Mouse (Mus musculus) cerebellum, adult 11-12 months (tissue): ENCODE results near the gene Des.

Source experiments
- DNase-seq: peaks from one replicate; pipeline ENCODE4 v3.0.0; 2022

Gene Des

DNA sequence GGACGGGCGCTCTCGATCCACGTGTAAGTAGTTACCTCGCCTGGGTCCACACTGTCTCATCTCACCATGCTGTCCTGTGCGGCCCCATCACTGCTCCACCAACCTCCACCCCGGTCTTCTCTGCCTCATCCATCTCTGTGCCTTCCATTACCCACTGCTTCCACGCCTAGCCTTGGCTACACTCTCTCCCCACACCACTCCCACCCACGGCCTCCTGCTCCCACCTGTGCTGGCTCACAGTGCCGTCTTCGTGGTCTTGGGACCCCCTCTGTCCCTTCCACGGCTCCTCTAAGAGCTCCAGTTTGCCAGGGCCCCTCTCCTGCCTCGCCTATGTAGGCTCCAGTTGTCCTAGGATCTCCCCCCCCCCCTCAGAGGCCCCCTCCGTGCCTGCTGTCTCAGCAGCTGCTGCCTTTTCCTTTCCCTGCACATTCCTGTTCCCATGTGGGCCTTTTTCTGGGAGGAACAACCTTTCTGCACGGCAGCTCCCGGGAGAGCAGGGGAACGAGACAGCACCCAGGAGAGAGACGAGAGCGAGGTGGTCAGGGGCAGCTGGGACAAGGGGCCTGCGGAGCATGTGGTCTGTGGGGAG, 25.1 kb downstream of the Des start:
- DNase-seq, result peak; percentile 62

DNA sequence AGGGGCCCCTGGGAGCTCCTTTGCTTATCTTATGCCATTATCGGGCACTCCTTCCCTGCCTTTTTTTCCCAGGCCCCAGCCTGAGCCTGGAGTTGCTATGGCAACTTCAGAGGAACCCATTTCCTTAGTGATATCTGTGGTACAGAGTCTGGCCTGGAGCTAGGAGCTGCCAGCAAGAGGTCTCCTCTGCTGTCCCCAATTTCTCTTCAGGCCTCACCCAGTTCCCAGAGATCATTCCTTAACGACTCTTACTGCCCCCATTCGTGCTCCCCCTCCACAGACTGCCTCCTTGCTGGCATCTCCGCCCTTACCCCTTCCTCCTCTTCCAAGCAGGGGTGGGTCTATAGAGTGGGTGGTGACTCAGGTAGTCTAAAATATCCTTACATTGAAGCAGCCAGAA, 26.0 kb downstream of the Des start:
- no peak for DNase-seq

DNA sequence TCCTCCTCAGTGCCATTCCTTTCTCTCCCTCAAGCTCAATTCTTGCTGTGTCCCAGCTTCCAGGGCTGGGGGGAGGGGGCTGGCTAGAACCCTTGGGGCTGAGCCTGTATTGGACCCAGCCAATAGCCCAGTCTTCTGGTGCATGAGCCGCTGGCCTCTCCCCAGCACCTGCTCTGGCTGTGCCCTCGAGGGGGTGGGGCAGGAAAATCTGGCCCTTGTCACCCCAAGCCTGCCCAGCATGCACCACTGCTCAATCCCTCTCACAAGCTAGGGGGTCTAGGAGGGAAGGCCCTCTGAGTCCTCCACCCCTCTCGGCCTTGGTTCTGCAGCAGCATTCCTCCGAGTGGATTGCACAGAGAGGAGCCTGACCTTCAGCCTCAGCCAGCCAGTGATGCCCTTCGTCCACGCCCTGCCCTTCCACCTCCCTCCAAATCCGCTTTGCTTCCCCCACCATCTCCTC, 27.4 kb downstream of the Des start:
- peak; percentile 74 for DNase-seq

DNA sequence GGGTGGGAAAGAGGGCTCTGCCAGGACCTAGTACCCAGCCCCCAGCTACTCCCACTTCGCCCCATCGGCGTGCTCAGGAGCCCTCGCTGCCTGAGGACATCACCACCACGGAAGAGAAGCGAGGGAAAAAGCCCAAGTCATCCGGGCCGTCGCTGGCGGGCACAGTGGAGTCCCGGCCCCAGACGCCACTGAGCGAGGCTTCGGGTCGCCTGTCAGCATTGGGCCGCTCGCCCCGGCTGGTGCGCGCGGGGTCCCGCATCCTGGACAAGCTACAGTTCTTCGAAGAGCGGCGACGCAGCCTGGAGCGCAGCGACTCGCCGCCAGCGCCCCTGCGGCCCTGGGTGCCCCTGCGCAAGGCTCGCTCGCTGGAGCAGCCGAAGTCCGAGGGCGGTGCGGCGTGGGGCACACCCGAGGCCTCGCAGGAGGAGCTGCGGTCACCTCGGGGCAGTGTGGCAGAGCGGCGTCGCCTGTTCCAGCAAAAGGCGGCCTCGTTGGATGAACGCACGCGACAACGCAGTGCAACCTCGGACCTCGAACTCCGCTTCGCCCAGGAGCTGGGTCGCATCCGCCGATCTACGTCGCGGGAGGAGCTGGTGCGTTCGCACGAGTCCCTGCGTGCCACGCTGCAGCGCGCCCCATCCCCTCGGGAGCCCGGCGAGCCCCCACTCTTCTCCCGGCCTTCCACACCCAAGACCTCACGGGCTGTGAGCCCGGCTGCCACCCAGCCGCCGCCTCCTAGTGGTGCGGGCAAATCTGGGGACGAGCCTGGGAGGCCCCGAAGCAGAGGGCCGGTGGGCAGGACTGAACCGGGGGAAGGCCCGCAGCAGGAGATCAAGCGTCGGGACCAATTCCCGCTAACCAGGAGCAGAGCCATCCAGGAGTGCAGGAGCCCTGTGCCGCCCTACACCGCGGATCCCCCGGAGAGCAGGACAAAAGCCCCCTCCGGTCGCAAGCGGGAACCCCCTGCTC, 28.1 kb downstream of the Des start:
- DNase-seq, result no peak

DNA sequence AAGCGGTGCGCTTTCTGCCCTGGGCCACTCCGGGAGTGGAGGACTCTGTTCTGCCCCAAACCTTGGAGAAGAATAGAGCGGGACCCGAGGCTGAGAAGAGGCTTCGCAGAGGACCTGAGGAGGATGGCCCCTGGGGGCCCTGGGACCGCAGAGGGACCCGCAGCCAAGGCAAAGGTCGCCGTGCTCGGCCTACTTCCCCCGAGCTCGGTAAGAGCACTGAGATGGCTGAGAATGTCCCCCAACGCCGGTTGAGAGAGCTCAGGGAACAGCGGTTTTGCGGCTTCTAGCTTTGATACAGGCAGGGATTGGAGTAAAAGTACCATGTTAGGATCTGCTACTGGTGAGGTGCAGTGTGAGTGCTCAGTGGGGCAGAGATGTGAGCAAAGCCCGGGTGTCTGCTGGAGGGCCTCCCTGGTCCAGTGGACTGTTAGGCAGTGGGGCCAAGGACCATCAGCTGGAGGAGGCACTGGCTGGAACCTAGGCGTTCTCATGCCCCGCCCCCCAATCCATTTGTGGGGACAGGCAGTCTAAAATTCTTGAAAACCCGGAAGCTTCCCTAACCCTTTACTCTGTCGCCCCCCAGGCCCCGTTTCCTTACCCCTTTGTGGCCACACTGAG, 28.9 kb downstream of the Des start:
- no peak for DNase-seq

DNA sequence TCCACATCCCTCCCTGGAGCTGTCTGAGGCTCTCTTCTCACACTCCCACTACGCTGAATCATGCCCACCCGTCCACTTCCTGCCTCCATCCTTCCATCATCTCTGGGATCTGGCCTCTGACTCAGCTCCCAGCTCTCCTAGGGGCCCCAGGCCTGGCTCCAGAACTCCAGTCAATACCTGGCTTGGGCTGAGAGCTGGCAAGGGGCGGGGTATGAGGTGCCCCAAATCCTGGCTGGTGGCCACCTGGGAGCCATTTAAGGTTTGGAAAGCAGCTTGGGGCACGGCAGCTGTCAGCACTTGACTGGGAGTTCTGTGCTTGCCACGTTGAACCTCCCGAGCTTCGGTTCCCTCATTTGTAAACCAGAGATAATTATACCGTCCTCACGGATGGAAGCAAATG, 33.0 kb downstream of the Des start:
- DNase-seq, result peak; percentile 94

DNA sequence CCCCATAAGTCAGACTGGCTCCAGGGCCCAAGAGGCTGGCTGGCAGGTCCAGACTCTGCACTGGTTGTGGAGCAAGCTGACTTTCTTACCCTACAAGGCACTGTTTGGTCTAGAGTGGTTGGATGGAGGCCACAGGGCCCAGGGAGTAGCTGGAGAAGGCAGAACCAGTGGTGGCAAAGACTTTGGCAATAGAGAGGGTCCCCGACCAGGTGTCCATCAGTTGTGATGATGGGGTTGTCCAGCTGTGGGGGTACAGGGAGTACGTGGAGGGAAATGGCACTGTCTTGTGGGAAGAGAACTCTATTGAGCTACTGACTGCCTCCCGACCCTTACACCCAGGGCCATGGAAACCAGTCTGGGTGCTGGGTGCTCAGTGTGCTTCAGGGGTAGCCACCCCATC, 33.7 kb downstream of the Des start:
- no peak for DNase-seq

DNA sequence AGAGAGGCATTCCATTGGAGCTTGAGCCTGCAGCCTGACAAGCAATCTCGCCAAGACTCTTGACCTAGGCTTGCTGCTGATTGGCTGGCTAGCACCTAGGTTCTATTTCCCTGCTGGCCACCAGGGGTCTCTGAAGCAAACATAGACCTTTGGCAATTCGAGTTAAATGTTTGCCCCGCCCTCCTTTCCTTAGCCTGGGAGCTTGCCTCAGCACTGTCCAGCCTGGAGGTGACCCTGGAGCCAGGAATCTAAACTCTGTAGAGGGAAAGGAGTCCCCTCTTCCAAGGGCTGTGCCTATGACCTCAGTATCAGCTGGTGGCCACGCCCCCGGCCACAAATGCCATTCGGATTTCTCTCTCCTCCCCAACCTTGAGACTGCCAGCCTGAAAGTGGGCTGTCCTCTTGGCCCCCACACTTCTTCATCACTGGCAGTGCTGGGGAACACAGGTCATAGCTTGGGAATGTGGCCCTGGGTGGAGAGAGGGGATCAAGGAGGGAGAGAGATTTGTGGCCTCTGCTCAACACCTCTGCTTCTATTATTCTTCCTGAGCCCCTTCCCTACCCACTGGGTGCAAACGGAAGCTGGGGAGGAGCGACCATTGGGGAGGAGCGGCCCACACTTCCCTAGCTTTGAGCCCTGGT, 38.8 kb downstream of the Des start:
- peak; percentile 85 for DNase-seq

DNA sequence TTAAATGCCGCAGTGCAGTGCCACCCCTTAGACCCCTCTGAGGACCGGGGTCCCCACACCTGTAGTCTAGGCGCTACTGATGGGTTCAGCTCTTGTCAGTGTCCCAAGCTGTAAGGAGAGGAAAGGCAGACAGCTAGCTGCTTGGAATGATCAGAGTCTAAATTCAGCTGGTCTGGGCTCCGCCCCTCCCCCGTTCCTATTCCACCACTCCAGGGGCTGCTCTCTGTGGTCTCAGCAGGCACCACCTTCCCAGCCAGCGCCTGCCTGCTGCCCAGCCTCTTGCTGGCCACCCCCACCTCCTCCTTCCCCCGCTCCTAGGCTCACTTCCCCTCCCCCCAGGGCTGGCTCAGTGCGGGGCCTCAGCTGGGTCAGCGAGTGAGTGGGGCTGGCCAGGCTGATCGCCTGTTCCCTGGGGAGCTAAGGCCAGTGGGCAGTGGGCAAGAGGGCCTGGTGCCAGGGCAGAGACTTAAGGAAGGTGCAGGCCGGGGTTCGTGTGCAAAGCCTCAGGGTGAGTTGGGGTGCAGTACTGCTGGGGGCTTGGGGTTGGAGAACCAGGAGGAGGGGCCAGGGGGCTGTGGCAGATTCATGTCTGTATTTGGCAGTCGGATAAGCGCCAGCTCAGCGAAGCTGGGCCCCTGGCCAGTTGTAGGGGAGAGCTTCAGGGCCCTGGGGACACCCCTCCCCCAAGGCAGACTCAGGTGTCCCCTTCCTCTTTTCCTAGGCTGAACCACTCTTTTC, 39.8 kb downstream of the Des start:
- peak; percentile 71 for DNase-seq

DNA sequence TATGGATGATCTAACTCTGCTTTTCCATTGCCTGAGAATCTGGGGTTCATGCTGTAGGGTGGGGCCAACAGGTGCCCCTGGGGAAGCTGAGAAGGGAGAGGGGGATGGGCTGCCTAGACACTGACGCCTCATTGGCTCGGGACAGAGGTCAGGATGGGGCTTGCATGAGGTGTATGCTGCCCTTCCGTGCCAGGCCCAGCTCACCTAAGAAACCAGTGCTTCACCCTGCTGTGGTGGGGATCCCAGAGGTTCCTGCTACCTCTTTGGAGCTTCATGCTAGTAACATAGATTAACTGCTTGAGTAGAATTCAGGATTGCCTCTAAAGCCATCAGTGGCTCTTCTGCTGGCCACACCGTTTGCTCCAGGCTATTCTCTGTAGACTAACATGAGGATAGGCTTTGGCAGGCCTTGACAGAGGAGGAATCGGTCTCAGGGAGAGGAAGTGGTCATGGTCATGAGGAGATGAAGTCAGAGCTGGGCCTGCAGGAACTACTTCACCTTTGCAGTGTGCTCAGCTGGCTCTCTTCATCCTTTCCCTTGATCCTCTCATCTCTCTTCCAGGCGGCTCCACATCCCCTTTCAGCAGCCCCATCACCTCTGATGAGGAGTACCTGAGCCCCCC, 40.5 kb downstream of the Des start:
- DNase-seq, result no peak

DNA sequence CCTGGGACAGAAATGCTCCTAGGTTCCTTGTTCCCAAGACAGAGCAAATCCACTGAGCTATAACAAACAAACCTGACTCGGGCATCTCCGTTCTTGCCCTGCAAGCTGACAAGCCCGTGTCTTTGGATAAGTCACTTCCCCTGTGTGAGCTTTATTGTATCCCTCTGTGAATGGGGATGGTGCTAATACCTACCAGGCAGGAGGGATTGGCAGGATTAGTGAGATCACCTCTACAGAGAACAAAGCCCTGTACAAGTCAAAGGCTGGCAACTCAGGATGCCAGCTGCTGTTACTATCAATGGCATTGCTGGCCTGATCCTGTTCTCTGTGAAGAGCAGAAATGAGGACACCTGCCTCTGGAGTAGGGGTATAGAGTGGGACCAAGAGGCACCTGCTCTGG, 45.4 kb downstream of the Des start:
- no peak for DNase-seq

DNA sequence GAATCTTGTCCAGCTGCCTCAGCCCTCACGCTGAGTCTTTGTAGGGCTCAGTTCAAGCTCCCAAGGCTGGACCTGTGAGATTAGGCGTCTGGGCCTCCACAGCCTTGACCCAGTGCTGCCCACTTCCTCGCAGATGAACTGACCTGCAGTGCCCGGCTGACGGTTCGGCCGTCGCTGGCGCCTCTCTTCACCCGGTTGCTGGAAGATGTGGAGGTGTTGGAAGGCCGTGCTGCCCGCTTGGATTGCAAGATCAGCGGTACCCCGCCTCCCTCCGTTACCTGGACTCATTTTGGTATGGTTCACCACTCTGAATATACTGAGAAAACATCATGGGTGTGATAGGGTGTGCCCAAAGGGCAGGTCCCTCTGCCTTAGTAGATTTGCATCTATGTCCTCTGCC, 46.0 kb downstream of the Des start:
- no peak for DNase-seq

DNA sequence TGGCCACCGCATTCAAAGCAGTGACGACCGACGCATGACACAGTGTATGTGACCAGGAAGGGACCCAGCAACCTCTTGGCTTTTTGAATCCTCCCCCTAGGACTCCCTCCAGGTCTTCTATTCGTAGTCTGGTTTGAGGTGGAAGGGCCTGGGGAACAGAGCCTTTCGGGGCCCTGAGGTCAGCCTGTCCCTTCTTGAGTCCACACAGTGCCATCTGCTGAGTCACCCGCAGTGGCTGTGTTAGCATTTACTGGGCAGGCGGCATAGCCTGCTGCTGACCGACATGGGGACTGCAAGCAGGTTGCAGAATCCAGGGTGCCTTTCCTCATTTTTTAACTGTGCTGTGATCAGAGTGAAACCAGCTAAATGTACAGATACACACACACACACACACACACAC, 46.9 kb downstream of the Des start:
- no peak for DNase-seq

DNA sequence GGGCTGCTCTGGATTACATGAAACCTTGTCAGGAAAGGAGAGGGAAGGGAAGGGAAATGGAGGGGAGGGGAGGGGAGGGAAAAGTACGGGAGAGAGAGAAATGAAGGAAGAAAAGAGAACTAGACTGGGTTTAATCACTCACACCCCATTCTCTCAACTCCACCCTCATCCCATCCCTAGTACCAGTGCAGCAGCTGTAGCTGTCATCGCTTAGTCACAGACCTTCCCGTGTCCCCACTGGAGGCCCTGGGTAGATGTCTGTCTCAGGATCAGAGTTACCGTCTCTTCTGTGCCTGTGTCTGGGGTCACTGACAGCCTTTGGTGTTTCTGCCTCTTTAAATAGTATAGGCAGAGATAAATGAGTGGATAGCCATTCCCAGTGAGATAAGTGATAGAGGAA, 48.1 kb downstream of the Des start:
- DNase-seq, result no peak

DNA sequence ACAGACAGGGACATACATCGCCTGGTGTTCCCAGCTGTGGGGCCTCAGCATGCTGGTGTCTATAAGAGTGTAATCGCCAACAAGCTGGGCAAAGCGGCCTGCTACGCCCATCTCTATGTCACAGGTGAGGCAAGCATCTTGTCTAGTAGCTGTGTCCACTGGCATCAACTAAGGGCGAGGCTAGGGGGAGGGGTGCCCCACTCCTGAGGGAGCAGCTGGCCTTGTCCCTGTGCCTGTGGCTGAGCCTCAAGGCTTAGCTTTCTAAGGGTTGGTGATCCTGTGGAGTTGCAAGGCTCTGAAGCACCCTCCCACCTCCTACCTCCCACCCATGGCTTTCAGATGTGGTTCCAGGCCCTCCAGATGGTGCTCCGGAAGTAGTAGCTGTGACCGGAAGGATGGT, 49.8 kb downstream of the Des start:
- DNase-seq, result no peak

DNA sequence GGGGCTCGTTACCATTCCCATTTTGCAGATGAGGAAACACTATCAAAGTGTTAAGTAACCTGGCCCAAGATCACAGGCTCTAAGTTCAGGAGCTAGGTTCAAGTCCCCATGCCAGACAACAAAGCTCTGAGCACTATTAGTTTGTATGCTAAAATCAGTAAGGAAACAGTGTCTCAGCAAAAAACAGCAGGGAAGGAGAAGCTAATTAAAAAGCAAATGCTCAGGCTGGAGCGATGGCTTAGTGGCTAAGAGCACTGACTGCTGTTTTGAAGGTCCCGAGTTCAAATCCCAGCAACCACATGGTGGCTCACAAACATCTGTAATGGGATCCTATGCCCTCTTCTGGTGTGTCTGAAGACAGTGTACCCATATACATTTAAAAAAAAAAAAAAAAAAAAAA, 52.1 kb downstream of the Des start:
- no peak for DNase-seq

DNA sequence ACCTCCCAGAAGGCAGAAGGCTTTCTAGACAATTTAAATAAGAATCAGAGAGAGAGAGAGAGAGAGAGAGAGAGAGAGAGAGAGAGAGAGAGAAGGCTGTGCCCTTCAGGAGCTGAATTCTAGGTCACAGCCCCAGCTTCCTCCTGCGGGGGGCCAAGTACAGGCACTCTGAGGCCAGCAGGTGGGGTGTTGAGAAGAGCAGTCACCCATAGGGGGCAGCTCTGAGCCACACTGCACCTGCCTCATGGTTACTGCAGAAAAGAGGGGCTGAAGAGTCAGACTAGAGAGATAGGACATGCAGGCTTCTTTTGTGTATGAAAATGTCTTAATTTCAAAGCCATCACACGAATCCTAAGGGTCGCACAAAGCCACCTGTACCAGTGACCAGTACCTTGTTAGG, 53.6 kb downstream of the Des start:
- DNase-seq, result peak; percentile 88
